Mouse (Mus musculus) heart, postnatal 0 days (tissue): ENCODE data around the gene Ptprf.

Source experiments
- CTCF ChIP-seq: IDR thresholded peaks from 2 replicates; pipeline ENCODE4 v1.5.1; 2016; ENCODE audit warnings: antibody characterized with exemption, control low read depth, low read depth
- EP300 ChIP-seq: IDR thresholded peaks from 2 replicates; pipeline ENCODE4 v1.6.1; 2016; ENCODE audit warnings: antibody characterized with exemption, low read depth

GRCm38 (mm10) chr4:118326476-118326875 is 35.3 kb upstream of the Ptprf start:
- no peak for TF ChIP-seq CTCF
- no peak for TF ChIP-seq EP300
